Mouse (Mus musculus): ENCODE data around the gene Secisbp2.
"Not testable (repeated sequence)": the region's sequence is repeated elsewhere in the genome, so short reads cannot be mapped to it uniquely, and the experiment has no call there.

Secisbp2 gene

GRCm38 (mm10) chr13:51643924-51644828, 7.3 kb upstream of the Secisbp2 start:
- DNase-seq (ENCODE audit: low spot score in 2 of 2): no peak

- peak; percentile 95 to 99 for DNase-seq (ENCODE audit: low spot score in 2 of 2)
Measured at GRCm38 (mm10) chr13:51644829-51645789, 6.4 kb upstream of the Secisbp2 start, which contains the start of gene Cks2. Gene Cks2, plus strand, starts transcription at chr13:51645232.

- DNase-seq (ENCODE audit: low spot score in 2 of 2): no peak
Measured at GRCm38 (mm10) chr13:51645872-51646271, 5.6 kb upstream of the Secisbp2 start.

GRCm38 (mm10) chr13:51646362-51647027, 5.0 kb upstream of the Secisbp2 start:
- DNase-seq (ENCODE audit: low spot score in 2 of 2): no peak

GRCm38 (mm10) chr13:51647770-51648169, 3.7 kb upstream of the Secisbp2 start:
- no peak for DNase-seq (ENCODE audit: low spot score in 2 of 2)

DNA sequence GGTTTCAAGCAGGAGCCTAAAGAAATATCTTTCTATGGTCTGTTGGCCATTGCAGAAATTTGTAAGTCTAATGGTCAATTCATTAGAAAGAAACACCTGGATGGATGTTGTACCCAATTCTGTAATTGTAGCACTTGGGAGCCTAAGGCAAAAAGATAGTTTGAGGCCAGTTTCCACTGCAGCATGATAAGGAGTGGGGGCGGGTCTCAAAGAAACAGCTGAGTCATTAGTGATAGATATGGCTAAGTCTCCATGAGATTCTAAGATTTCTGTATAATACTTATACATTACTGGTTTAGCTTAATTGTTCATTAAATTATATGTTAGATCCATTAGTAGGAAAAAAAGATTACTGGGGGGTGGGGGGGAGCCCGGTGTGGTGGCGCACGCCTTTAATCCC, 3.3 kb upstream of the Secisbp2 start:
- no peak for DNase-seq (ENCODE audit: low spot score in 2 of 2)

DNA sequence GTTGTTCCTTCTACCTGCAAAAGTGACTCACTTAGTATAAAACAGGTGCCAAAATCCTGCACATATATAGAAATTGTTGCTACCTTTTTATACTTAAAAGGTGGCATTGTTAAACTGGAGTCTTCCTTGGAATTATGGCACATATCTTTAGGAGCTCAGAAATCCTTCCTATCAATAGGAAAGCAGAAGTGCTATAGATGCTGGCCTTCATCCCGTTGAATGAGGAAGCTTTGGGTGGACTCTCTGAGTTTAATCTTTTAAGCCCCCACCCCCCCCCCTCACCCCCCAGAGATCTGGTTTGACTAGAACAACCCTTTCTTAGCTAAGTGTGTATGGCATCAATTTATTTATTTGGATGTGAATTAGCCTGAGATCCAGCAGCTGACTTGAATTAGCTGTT, 1.8 kb upstream of the Secisbp2 start:
- DNase-seq (ENCODE audit: low spot score in 2 of 2): no peak

DNA sequence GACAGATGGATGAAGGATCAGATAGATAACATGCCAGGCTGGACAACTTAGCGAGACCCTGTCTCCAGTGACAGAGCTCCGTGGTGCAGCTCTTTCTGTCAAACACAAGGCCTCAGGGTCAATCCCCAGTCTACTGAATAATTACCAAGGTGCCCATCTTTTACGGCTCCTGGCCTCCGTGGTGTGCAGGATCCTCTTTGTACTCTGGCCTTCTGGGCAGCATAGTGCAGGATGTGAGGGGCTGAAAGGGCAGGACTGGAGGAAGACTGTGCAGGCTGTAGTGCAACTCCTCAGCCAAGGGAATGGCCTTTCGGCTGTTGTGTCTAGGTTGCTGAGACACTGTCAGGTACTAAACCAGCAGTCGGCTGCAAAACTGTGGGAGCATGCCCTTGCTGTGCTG, 1.7 kb downstream of the Secisbp2 start:
- no peak for DNase-seq (ENCODE audit: low spot score in 2 of 2)

DNA sequence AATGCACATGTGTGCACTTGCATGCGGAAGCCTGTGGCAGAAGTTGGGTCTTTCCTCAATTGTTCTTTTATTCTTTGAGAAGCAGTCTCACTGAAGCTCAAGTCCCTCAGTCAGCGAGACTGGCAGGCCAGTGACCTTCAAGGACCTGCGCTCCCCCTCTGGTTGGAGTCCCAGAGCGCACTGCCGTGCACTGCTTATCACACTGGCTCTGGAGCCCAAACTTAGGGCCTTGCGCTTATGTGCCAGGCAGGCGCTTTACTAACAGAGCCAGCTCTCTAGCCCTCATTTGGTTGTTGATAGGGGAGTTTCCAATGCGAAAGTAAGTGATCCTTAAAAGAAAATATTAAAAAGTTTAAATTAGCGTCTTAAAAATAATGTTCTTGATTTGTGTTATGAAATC, 2.5 kb downstream of the Secisbp2 start:
- DNase-seq (ENCODE audit: low spot score in 2 of 2): no peak

DNA sequence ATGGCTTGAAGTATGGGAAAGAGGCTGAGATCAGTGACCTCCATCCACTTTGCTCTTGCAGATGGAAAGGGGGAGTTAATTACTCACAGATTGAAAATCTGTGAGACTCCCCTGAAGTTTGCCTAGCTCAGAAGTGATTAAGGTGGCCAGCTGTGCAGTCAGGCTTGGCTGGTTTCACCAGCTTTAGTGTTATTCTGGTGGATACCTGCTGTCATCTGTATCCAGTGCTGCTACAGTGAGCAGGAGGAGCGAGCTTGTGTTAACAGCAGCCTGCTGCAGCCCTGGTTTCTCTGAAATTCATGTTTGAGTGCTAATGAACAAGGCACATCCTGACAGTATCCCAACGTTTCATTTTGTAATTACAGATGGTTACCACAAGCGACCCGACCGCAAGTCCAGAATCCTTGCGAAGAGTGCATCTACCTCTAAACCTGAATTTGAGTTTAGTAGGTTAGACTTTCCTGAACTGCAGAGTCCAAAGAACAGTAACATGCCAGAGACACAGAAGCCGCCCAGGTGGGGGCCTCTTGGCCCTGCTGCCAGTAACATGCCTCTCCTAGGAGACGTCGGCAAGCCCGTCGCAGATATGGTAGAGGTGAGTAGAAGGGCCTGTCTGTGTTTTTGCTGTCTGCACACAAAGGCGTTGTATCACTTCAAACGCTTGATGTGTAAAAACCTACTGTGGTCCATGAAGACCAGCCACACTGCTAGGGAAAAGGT, 5.2 kb downstream of the Secisbp2 start:
- no peak for DNase-seq (ENCODE audit: low spot score in 2 of 2)

DNA sequence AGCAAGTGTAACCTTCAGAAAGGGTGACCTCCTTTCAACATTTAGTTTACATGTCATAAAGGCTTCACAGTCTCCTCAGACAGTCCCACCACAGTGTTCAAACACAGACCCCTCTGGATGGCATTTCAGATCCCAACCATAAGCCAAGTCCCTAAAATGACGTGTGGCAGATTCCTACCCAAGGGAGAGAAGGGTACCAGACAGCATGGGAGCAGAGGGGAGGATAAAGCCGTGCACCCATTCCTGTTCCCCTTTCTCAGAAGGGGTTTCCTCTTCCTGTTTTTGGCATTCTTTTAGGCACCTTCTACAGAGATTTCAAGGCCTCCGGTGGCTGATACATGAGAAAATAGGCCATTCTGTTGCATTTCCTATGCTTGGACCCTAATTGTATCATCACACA, 6.6 kb downstream of the Secisbp2 start:
- DNase-seq (ENCODE audit: low spot score in 2 of 2): no peak

DNA sequence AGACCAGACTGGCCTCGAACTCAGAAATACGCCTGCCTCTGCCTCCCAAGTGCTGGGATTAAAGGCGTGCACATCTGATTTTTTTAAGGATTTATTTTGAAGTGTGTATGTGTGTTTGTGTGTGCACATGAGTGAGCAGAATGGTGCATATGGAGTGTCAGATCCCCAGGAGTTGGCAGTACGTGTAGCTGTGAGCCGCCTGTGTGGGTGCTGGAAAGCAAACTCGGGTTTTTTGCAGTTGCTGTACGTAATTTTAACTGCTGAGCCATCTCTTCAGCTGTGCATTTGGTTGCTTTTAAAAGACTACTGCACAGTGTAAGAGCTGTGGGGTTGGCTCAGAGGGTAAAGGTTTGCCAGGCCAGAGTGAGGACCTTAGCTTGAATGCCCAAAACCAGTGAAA, 8.1 kb downstream of the Secisbp2 start:
- DNase-seq (ENCODE audit: low spot score in 2 of 2): no peak

DNA sequence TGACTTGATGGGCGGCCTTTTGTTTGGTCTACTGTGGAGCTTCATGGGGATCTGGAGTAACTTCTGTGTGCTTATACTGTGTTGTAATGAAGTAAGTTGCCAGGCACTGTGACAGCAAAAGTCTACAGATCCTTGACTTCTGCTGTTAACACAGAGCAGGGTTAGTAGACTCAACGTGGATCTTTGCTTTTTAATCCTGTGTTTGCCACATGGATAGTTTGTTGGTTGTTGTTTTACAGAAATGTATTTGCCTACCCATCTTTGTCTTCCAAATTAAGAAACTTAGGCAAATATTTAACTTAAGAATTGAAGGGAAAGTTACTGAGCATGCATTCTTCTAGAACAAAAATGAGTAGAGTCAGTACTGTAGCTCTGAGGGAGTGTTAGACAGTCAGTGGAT, 12.1 kb downstream of the Secisbp2 start:
- no peak for DNase-seq (ENCODE audit: low spot score in 2 of 2)

GRCm38 (mm10) chr13:51668195-51668594, 16.7 kb downstream of the Secisbp2 start:
- DNase-seq (ENCODE audit: low spot score in 2 of 2): not testable (repeated sequence)

- no peak for DNase-seq (ENCODE audit: low spot score in 2 of 2)
Measured at GRCm38 (mm10) chr13:51676641-51677040, 25.1 kb downstream of the Secisbp2 start.

GRCm38 (mm10) chr13:51677041-51677440, 25.5 kb downstream of the Secisbp2 start:
- DNase-seq (ENCODE audit: low spot score in 2 of 2): no peak

DNA sequence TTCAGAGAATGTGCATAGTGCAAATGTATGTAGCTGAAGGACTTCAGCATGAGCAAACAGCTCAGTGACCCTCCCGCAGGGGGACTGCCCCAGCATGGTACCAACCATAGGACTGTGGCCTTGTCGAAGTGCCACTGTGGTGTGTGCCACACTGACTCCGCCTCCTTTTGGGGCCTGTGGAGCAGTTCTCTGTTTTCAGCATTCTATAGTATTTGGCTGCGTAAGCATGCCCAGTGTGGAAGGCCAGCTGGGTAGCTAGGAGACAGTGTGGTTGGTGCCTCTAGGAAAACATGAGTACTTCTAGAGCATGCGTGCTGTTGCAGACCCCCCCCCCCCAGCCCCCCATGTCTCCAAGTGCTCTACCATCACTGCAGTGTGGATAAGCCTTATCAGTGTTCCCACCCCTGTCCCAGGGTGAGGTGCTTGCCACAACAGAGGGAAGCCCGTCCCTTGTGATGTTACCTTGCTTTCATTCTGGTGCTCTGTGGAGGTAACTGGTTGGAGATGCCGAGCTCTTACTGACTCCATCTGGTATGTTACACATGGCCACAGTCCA, 26.2 kb downstream of the Secisbp2 start:
- no peak for DNase-seq (ENCODE audit: low spot score in 2 of 2)

DNA sequence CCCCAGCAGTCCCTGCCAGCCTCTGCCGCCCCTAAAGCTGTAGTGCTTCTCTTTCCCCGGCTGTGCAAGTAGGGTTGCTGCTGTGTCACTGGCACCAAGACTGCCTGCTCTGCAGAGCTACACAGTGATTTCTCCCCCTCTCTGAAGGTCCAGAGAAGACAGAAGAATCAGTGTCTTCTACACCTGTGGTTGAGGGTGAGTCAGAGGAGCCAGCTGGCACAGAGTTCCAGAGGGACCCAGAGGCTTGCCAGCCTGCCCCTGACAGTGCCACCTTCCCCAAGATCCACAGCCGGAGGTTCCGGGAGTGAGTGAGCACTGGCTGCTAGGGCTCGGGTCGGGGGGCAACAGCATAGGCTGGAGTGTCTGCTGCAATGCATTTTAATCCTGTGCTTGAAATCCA, 27.2 kb downstream of the Secisbp2 start:
- DNase-seq (ENCODE audit: low spot score in 2 of 2): no peak

GRCm38 (mm10) chr13:51679332-51679731, 27.8 kb downstream of the Secisbp2 start:
- DNase-seq (ENCODE audit: low spot score in 2 of 2): no peak

GRCm38 (mm10) chr13:51681076-51681475, 29.6 kb downstream of the Secisbp2 start:
- no peak for DNase-seq (ENCODE audit: low spot score in 2 of 2)

GRCm38 (mm10) chr13:51681634-51682033, 30.1 kb downstream of the Secisbp2 start:
- no peak for DNase-seq (ENCODE audit: low spot score in 2 of 2)

Data from left cerebral cortex, adult 9 months (tissue).